Mouse (Mus musculus) heart, embryonic 11.5 days (tissue): ENCODE data around the gene Tmod2. TPM values are rescaled to one million over a fixed set of nuclear protein-coding genes. Genes with fewer than 3 reads are reported as not detected.

Source experiments
- ATAC-seq: fragments of 200-750 bp; cut with Nextera tagmentation; replicated peaks from 2 replicates; pipeline ENCODE4 v1.8.0; 2017; ENCODE audit warnings: moderate library complexity; ENCODE audit not compliant: insufficient number of reproducible peaks, low FRiP score, low TSS enrichment
- H3K27ac ChIP-seq: fragments of 300-500 bp; sonication (generic); 2 replicates; pipeline ENCODE4 v1.5.1; 2014; ENCODE audit warnings: mild to moderate bottlenecking, low read depth, low read length
- H3K27me3 ChIP-seq: fragments of 300-500 bp; sonication (generic); 2 replicates; pipeline ENCODE4 v1.6.1; 2014; ENCODE audit warnings: mild to moderate bottlenecking, low read length, mixed read lengths; ENCODE audit not compliant: control insufficient read depth, insufficient read depth
- H3K36me3 ChIP-seq: fragments of 300-500 bp; sonication (generic); 2 replicates; pipeline ENCODE4 v1.6.1; 2014; ENCODE audit warnings: mild to moderate bottlenecking, low read length, moderate library complexity, mixed read lengths; ENCODE audit not compliant: control insufficient read depth, insufficient read depth
- H3K4me1 ChIP-seq: fragments of 300-500 bp; sonication (generic); 2 replicates; pipeline ENCODE4 v1.6.1; 2014; ENCODE audit warnings: low read length; ENCODE audit not compliant: control insufficient read depth, insufficient read depth
- H3K4me2 ChIP-seq: fragments of 300-500 bp; sonication (generic); 2 replicates; pipeline ENCODE4 v1.6.1; 2014; ENCODE audit warnings: mild to moderate bottlenecking, moderate library complexity
- H3K4me3 ChIP-seq: fragments of 300-500 bp; sonication (generic); 2 replicates; pipeline ENCODE4 v1.5.1; 2014; ENCODE audit warnings: low read depth, low read length
- H3K9ac ChIP-seq: fragments of 300-500 bp; sonication (generic); 2 replicates; pipeline ENCODE4 v1.6.1; 2014; ENCODE audit warnings: mild to moderate bottlenecking, low read depth, low read length, moderate library complexity
- H3K9me3 ChIP-seq: fragments of 300-500 bp; sonication (generic); replicated peaks from 2 replicates; pipeline ENCODE4 v1.6.1; 2016; ENCODE audit warnings: low read length; ENCODE audit not compliant: control insufficient read depth
- WGBS: fragments of 180-500 bp; shearing (Covaris S2); extraction: QIAGEN DNeasy Blood & Tissue Kit; methylation state at CpG from one replicate; pipeline ENCODE4 v1.1.7; 2014; ENCODE audit not compliant: insufficient replicate concordance; 5-methylcytosine and 5-hydroxymethylcytosine counted together
- polyA plus RNA-seq: library from polyadenylated mRNA; unstranded; fragments of >200 nt; fragmentation: Nextera tagmentation; extraction: Ambion mirVana; gene quantifications from 2 replicates; pipeline ENCODE4 v1.2.1, GENCODE M21; 2014

The Tmod2 gene
- polyA plus RNA-seq, 1 experiment from 2014 or later, result 5.9 TPM

- no peak overlapping the region for H3K4me3 ChIP-seq
- no peak for ATAC-seq
- H3K4me2 ChIP-seq, result no peak overlapping the region
- H3K27me3 ChIP-seq, result no peaks in the 10 kb centered on the region
- H3K4me1 ChIP-seq, result 0 out of 2 replicates have a peak, but pooled peaks cover 4% of the 10 kb centered on the region
- H3K27ac ChIP-seq, result no peak overlapping the region
- H3K9ac ChIP-seq, result no peak overlapping the region
- no peaks in the 10 kb centered on the region for H3K9me3 ChIP-seq
- WGBS, result 84% methylated on average over 13 of the region's 13 CpGs
- H3K36me3 ChIP-seq, result no peaks in the 10 kb centered on the region
Measured at GRCm38 (mm10) chr9:75597036-75597435, 14.1 kb downstream of the Tmod2 start.

GRCm38 (mm10) chr9:75593481-75593880, 17.6 kb downstream of the Tmod2 start:
- Histone ChIP-seq H3K9ac (no peak overlapping the region), H3K36me3 (no peaks in the 10 kb centered on the region), H3K4me1 (no peaks in the 10 kb centered on the region), H3K4me2 (no peak overlapping the region), H3K27ac (no peak overlapping the region), H3K4me3 (no peak overlapping the region), H3K9me3 (no peaks in the 10 kb centered on the region), H3K27me3 (no peaks in the 10 kb centered on the region)
- no peak for ATAC-seq
- 73% methylated on average over 5 of the region's 5 CpGs for WGBS

GRCm38 (mm10) chr9:75589850-75590790, 21.0 kb downstream of the Tmod2 start:
- H3K9ac ChIP-seq, result no peak overlapping the region
- no peak overlapping the region for H3K4me2 ChIP-seq
- H3K27ac ChIP-seq, result no peak overlapping the region
- ATAC-seq, result no peak
- H3K36me3 ChIP-seq, result no peaks in the 10 kb centered on the region
- no peaks in the 10 kb centered on the region for H3K9me3 ChIP-seq
- no peaks in the 10 kb centered on the region for H3K27me3 ChIP-seq
- H3K4me1 ChIP-seq, result no peaks in the 10 kb centered on the region
- H3K4me3 ChIP-seq, result no peak overlapping the region
- 77% methylated on average over 15 of the region's 15 CpGs for WGBS

- Histone ChIP-seq H3K27ac (no peak overlapping the region), H3K36me3 (no peaks in the 10 kb centered on the region), H3K4me1 (no peaks in the 10 kb centered on the region), H3K9me3 (no peaks in the 10 kb centered on the region), H3K4me2 (no peak overlapping the region), H3K9ac (no peak overlapping the region), H3K27me3 (no peaks in the 10 kb centered on the region), H3K4me3 (no peak overlapping the region)
- 51% methylated on average over 7 of the region's 7 CpGs for WGBS
- no peak for ATAC-seq
Measured at GRCm38 (mm10) chr9:75581694-75582350, 29.3 kb downstream of the Tmod2 start.

GRCm38 (mm10) chr9:75579321-75579720, 31.8 kb downstream of the Tmod2 start:
- Histone ChIP-seq H3K4me2 (no peak overlapping the region), H3K36me3 (no peaks in the 10 kb centered on the region; the same call in 1 of the 2 replicates), H3K27me3 (no peaks in the 10 kb centered on the region), H3K4me3 (no peak overlapping the region), H3K27ac (no peak overlapping the region), H3K9me3 (no peaks in the 10 kb centered on the region), H3K9ac (no peak overlapping the region), H3K4me1 (no peaks in the 10 kb centered on the region)
- ATAC-seq, result no peak
- 79% methylated on average over 6 of the region's 6 CpGs for WGBS

GRCm38 (mm10) chr9:75571036-75571942, 39.8 kb downstream of the Tmod2 start:
- Histone ChIP-seq H3K27me3 (no peaks in the 10 kb centered on the region), H3K4me3 (no peak overlapping the region), H3K36me3 (no peaks in the 10 kb centered on the region; the same call in 1 of the 2 replicates), H3K27ac (no peak overlapping the region), H3K9me3 (no peaks in the 10 kb centered on the region), H3K4me1 (no peaks in the 10 kb centered on the region), H3K4me2 (no peak overlapping the region), H3K9ac (no peak overlapping the region)
- WGBS, result 80% methylated on average over 5 of the region's 5 CpGs
- ATAC-seq, result no peak

- ATAC-seq, result no peak
- Histone ChIP-seq H3K36me3 (no peaks in the 10 kb centered on the region), H3K9me3 (no peaks in the 10 kb centered on the region), H3K4me1 (no peaks in the 10 kb centered on the region), H3K4me2 (no peak overlapping the region), H3K9ac (no peak overlapping the region), H3K27ac (no peak overlapping the region), H3K27me3 (no peaks in the 10 kb centered on the region), H3K4me3 (no peak overlapping the region)
- WGBS, result 94% methylated on average over 6 of the region's 6 CpGs
Measured at GRCm38 (mm10) chr9:75568399-75568798, 42.7 kb downstream of the Tmod2 start.

- Histone ChIP-seq H3K4me1 (no peaks in the 10 kb centered on the region), H3K27me3 (no peaks in the 10 kb centered on the region), H3K4me3 (no peak overlapping the region), H3K4me2 (no peak overlapping the region), H3K9ac (no peak overlapping the region), H3K9me3 (no peaks in the 10 kb centered on the region), H3K36me3 (no peaks in the 10 kb centered on the region), H3K27ac (no peak overlapping the region)
- ATAC-seq, result no peak
- WGBS, result 82% methylated on average over 6 of the region's 6 CpGs
Measured at GRCm38 (mm10) chr9:75564892-75565291, 46.2 kb downstream of the Tmod2 start.
